Mouse (Mus musculus): ENCODE results near the gene P4hb.

P4hb gene

GRCm38 (mm10) chr11:120510375-120511030, 62.5 kb downstream of the P4hb start:
- DNase-seq (ENCODE audit: low read depth, low spot score) = no peak

All from ZHBTc4 (cell line).